Mouse (Mus musculus) midbrain, postnatal 0 days (tissue): ENCODE results near the gene Sorl1. TPM values are rescaled to one million over a fixed set of nuclear protein-coding genes. Genes with fewer than 3 reads are reported as not detected.
A peak's percentile ranks its signal among the peaks of the same experiment; 100 is the strongest.

Experiments used
- ATAC-seq: fragments of 200-750 bp; cut with Nextera tagmentation; 2 replicates; pipeline ENCODE4 v1.8.0; 2017; ENCODE audit warnings: moderate number of reproducible peaks, mild to moderate bottlenecking, moderate TSS enrichment, moderate library complexity; ENCODE audit not compliant: low FRiP score
- DNase-seq: peaks from one replicate; pipeline ENCODE4 v3.0.0-alpha.2; 2015; ENCODE audit warnings: low spot score
- H3K27ac ChIP-seq: fragments of 300-500 bp; sonication (generic); 2 replicates; pipeline ENCODE4 v1.5.1; 2014; ENCODE audit warnings: low read depth, mild to moderate bottlenecking, low read length, mixed read lengths
- H3K27me3 ChIP-seq: fragments of 300-500 bp; sonication (generic); 2 replicates; pipeline ENCODE4 v1.6.1; 2014; ENCODE audit warnings: low read length, control low read depth, mixed read lengths; ENCODE audit not compliant: insufficient read depth
- H3K36me3 ChIP-seq: fragments of 300-500 bp; sonication (generic); 2 replicates; pipeline ENCODE4 v1.6.1; 2014; ENCODE audit warnings: low read length, control low read depth, mixed read lengths; ENCODE audit not compliant: insufficient read depth
- H3K4me1 ChIP-seq: fragments of 300-500 bp; sonication (generic); 2 replicates; pipeline ENCODE4 v1.6.1; 2014; ENCODE audit warnings: mild to moderate bottlenecking, control low read depth, antibody characterized with exemption, low read length, mixed read lengths; ENCODE audit not compliant: insufficient read depth
- H3K4me2 ChIP-seq: fragments of 300-500 bp; sonication (generic); 2 replicates; pipeline ENCODE4 v1.6.1; 2014; ENCODE audit warnings: low read depth, mild to moderate bottlenecking, low read length, mixed read lengths; ENCODE audit not compliant: poor library complexity, severe bottlenecking
- H3K4me3 ChIP-seq: fragments of 300-500 bp; sonication (generic); 2 replicates; pipeline ENCODE4 v1.5.1; 2014; ENCODE audit warnings: low read depth, mild to moderate bottlenecking, low read length, moderate library complexity
- H3K9ac ChIP-seq: fragments of 300-500 bp; sonication (generic); replicated peaks from 2 replicates; pipeline ENCODE4 v1.6.1; 2014; ENCODE audit warnings: mild to moderate bottlenecking, low read length, moderate library complexity, mixed read lengths; ENCODE audit not compliant: poor library complexity, severe bottlenecking
- H3K9me3 ChIP-seq: fragments of 300-500 bp; sonication (generic); 2 replicates; pipeline ENCODE4 v1.6.1; 2016; ENCODE audit warnings: low read length, control low read depth
- CTCF ChIP-seq: IDR thresholded peaks from 2 replicates; pipeline ENCODE4 v1.5.1; 2016; ENCODE audit warnings: antibody characterized with exemption, mild to moderate bottlenecking
- WGBS: fragments of 180-500 bp; shearing (Covaris S2); extraction: QIAGEN DNeasy Blood & Tissue Kit; methylation state at CpG from one replicate; pipeline ENCODE4 v1.1.7; 2014; 5-methylcytosine and 5-hydroxymethylcytosine counted together
- polyA plus RNA-seq: library from polyadenylated mRNA; unstranded; fragments of >200 nt; fragmentation: Nextera tagmentation; extraction: Ambion mirVana; gene quantifications from 2 replicates; pipeline ENCODE4 v1.2.1, GENCODE M21; 2015
- total RNA-seq: library from RNA; depleted of rRNA; stranded (reverse); fragments of >200 nt; gene quantifications from 2 replicates; pipeline ENCODE4 v1.2.3, GENCODE M21; 2014

Gene Sorl1
- total and polyA plus RNA-seq, 2 experiments from 2014 or later = 7.1 to 24.8 TPM

DNA sequence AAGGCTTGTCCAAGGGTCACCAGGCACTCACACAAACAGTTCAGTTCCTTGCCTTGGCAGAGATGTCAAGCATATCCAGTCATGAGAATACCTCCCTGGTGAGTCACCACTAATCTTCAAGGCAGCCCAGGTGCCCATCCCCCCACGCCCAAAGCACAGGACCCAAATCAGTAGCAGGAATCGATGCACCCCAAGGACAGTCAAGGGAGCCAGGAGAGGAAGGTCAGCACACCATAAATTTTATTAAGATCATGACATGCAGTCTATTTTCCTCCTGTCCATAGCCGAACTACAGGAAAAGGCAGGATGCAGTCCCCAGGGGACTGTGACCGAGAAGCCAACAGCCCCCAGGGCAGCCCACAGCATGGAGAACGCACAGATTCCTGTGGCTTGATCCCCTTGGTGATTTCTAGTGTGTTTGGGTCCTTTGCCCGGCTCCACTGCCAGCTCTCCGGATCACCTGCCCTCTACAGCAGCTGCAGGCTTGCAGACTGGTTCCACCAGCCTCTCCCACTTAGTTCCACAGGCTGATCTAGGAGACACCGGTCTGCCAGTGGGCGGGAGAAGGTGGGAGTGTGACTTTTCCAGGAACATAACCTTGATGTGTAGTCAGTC is 14.2 kb downstream of the Sorl1 start:
- 56% methylated on average over 9 of the region's 9 CpGs for WGBS
- H3K4me1 ChIP-seq = no peaks in the 10 kb centered on the region
- DNase-seq = no peak
- H3K9me3 ChIP-seq = no peaks in the 10 kb centered on the region
- no peak for TF ChIP-seq CTCF
- no peaks in the 10 kb centered on the region for H3K27me3 ChIP-seq
- no peak for ATAC-seq
- H3K36me3 ChIP-seq = no peaks in the 10 kb centered on the region
- H3K27ac ChIP-seq = no peak overlapping the region
- no peak overlapping the region for H3K9ac ChIP-seq
- H3K4me3 ChIP-seq = no peak overlapping the region
- H3K4me2 ChIP-seq = no peak overlapping the region

DNA sequence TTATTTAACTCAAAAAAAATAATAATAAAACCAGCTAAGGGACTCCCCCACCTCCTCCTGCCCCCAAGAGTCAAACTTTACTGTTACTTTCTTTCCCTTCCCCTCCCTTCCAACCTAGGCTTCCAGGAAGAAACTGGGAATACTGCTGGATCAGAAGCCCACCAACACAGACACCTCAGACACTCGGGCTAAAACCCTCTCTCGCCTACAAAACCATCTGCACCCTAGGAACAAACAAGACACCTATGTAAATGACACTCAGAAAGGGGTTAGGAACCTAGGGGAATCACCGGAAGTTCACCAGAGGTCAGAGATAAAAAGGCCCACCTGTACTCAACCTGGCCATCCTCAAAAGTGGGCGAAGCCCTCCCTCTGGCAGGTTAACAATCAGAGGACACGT is 15.0 kb downstream of the Sorl1 start:
- H3K27ac ChIP-seq = no peak overlapping the region

DNA sequence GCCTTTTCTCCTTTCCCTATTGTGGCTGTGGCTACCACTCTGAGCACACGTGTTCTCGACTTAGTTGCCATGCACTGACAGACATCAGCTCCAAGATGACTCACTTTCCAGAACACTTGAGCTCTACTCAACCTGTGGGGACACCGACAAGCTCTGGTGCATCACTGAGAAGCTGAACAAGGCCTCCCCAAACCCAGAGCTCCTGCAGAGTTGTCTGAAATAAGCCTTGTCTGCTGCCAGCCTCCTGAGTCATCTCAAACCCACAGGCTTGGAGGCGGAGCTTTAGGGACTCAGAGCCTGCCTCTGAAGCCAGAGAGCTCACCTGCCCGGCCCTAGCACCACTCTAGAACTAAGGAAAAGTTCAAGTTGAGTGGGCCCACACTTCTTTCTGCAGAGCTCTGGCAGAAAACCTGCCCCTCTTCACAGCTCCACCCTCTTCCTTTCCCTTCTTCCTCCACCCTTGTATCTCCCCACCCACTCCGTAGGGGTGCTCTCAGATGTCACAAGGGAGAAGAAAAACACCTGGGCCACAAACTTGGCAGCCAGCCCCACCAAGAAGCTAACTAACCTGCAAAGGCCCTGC is 15.6 kb downstream of the Sorl1 start:
- no peak for DNase-seq
- Histone ChIP-seq H3K4me1 (no peaks in the 10 kb centered on the region), H3K27ac (no peak overlapping the region), H3K9ac (no peak overlapping the region), H3K9me3 (no peaks in the 10 kb centered on the region), H3K36me3 (no peaks in the 10 kb centered on the region), H3K27me3 (no peaks in the 10 kb centered on the region), H3K4me3 (no peak overlapping the region), H3K4me2 (no peak overlapping the region)
- no peak for TF ChIP-seq CTCF
- ATAC-seq = no peak
- 69% methylated on average over 6 of the region's 6 CpGs for WGBS

More for the DNA sequence above, 15.0 kb downstream of the Sorl1 start:
- H3K9me3 ChIP-seq = no peaks in the 10 kb centered on the region
- DNase-seq (no peak), ATAC-seq (no peak)
- 81% methylated on average over 5 of the region's 5 CpGs for WGBS
- no peak overlapping the region for H3K9ac ChIP-seq
- no peak overlapping the region for H3K4me3 ChIP-seq
- no peak overlapping the region for H3K4me2 ChIP-seq
- TF ChIP-seq CTCF = no peak
- no peaks in the 10 kb centered on the region for H3K36me3 ChIP-seq
- no peaks in the 10 kb centered on the region for H3K27me3 ChIP-seq
- no peaks in the 10 kb centered on the region for H3K4me1 ChIP-seq

DNA sequence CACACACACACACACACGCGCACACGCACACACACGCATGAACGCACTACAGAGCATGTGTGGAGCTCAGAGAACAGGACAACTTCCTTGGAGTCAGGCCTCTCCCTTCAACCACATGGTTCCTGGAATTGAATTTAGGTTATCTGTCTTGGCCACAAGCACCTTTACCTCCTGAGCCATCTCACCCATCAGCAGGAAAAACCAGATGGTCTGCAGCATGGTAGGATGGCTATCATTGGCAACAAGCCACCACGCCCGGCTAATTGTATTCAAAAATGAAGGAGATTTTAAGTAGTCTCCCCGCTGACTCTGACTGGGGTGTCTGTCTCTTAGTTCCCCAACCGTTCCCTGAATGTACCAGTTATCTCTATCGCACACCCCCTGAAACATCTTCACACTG is 17.0 kb downstream of the Sorl1 start:
- TF ChIP-seq CTCF = no peak
- ATAC-seq (no peak), DNase-seq (peak; percentile 22)
- H3K27ac ChIP-seq = no peak overlapping the region
- no peaks in the 10 kb centered on the region for H3K27me3 ChIP-seq
- no peak overlapping the region for H3K4me2 ChIP-seq
- 97% methylated on average over 10 of the region's 10 CpGs for WGBS
- H3K9ac ChIP-seq = no peak overlapping the region
- no peaks in the 10 kb centered on the region for H3K36me3 ChIP-seq
- no peak overlapping the region for H3K4me3 ChIP-seq
- no peaks in the 10 kb centered on the region for H3K4me1 ChIP-seq
- no peaks in the 10 kb centered on the region for H3K9me3 ChIP-seq

DNA sequence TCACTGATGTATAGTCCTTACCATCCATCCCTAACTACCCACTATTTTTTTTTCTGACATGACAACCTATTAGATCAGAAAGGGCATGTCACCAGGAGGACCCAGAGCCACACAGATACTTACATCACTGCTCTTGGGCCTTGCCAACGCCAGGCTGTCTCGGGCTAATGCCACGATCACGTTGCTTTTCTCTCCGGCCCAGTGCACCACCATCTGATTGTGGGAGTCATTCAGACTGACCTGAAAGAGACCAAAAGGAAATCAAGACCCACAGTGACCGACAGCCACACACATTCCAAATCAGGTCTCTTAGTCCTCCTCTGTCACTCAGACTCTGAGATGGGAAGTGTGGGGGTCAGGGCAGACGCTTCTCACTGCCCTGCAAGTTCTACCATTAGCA is 17.8 kb downstream of the Sorl1 start:
- ATAC-seq = no peak
- H3K4me3 ChIP-seq = no peak overlapping the region
- H3K27me3 ChIP-seq = no peaks in the 10 kb centered on the region
- no peaks in the 10 kb centered on the region for H3K36me3 ChIP-seq
- H3K27ac ChIP-seq = no peak overlapping the region
- 89% methylated on average over 7 of the region's 7 CpGs for WGBS
- H3K4me1 ChIP-seq = no peaks in the 10 kb centered on the region
- no peaks in the 10 kb centered on the region for H3K9me3 ChIP-seq
- H3K4me2 ChIP-seq = no peak overlapping the region
- no peak for TF ChIP-seq CTCF
- DNase-seq = no peak
- H3K9ac ChIP-seq = no peak overlapping the region

DNA sequence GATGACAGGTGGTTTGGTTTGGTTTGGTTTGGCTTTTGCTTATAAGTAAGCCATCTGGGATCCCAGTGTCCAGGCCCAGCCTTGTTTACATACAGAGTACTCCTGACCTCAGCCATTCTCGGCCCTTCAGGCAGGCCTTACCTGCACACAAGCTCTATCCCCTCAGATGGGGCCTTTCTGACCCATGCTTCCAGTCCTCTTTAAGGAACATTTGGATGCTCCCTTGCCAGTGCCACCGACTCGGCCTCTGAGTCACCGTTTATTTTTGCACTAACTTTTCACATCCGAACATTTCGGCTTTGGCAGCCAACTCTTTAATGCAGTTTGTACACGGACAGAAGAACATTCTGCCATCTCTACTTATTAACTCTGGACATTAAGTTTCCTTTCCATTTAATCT is 20.6 kb downstream of the Sorl1 start:
- TF ChIP-seq CTCF = no peak

More for the DNA sequence above, 20.6 kb downstream of the Sorl1 start:
- no peak overlapping the region for H3K27ac ChIP-seq
- no peaks in the 10 kb centered on the region for H3K36me3 ChIP-seq
- DNase-seq = no peak
- 89% methylated on average over 7 of the region's 7 CpGs for WGBS
- no peaks in the 10 kb centered on the region for H3K4me1 ChIP-seq
- no peak overlapping the region for H3K9ac ChIP-seq
- ATAC-seq = no peak
- no peaks in the 10 kb centered on the region for H3K27me3 ChIP-seq
- no peaks in the 10 kb centered on the region for H3K9me3 ChIP-seq
- H3K4me3 ChIP-seq = no peak overlapping the region
- H3K4me2 ChIP-seq = no peak overlapping the region
